Mouse (Mus musculus): ENCODE results near the gene Mbl1.

Gene Mbl1

GRCm38 (mm10) chr14:41151220-41151898, at the start of gene Mbl1:
Gene Mbl1 (plus strand): TSS chr14:41151458.
- DNase-seq (ENCODE audit: low read depth, low spot score) = no peak
- Histone ChIP-seq H3K27me3 (ENCODE audit: control insufficient read depth, insufficient read depth, low read length, poor library complexity, severe bottlenecking) (no peaks in the 10 kb centered on the region), H3K36me3 (ENCODE audit: control insufficient read depth, insufficient read depth, low read length, poor library complexity, severe bottlenecking) (no peaks in the 10 kb centered on the region)

- DNase-seq (ENCODE audit: low read depth, low spot score) = no peak
- Histone ChIP-seq H3K27me3 (ENCODE audit: control insufficient read depth, insufficient read depth, low read length, poor library complexity, severe bottlenecking) (no peaks in the 10 kb centered on the region), H3K36me3 (ENCODE audit: control insufficient read depth, insufficient read depth, low read length, poor library complexity, severe bottlenecking) (no peaks in the 10 kb centered on the region)
Observed at GRCm38 (mm10) chr14:41102269-41102668, 49.0 kb upstream of the Mbl1 start.

- no peak for DNase-seq (ENCODE audit: low read depth, low spot score)
- Histone ChIP-seq H3K27me3 (ENCODE audit: control insufficient read depth, insufficient read depth, low read length, poor library complexity, severe bottlenecking) (no peaks in the 10 kb centered on the region), H3K36me3 (ENCODE audit: control insufficient read depth, insufficient read depth, low read length, poor library complexity, severe bottlenecking) (no peaks in the 10 kb centered on the region)
Observed at GRCm38 (mm10) chr14:41104853-41105444, 46.3 kb upstream of the Mbl1 start, which contains the start of gene Mat1a. Gene Mat1a (plus strand): TSS chr14:41105035.

- no peak for DNase-seq (ENCODE audit: low read depth, low spot score)
- no peaks in the 10 kb centered on the region for H3K27me3 ChIP-seq (ENCODE audit: control insufficient read depth, insufficient read depth, low read length, poor library complexity, severe bottlenecking)
- no peaks in the 10 kb centered on the region for H3K36me3 ChIP-seq (ENCODE audit: control insufficient read depth, insufficient read depth, low read length, poor library complexity, severe bottlenecking)
Observed at GRCm38 (mm10) chr14:41111031-41111668, 40.1 kb upstream of the Mbl1 start.

GRCm38 (mm10) chr14:41112944-41113343, 38.3 kb upstream of the Mbl1 start:
- Histone ChIP-seq H3K36me3 (ENCODE audit: control insufficient read depth, insufficient read depth, low read length, poor library complexity, severe bottlenecking) (no peaks in the 10 kb centered on the region), H3K27me3 (ENCODE audit: control insufficient read depth, insufficient read depth, low read length, poor library complexity, severe bottlenecking) (no peaks in the 10 kb centered on the region)
- no peak for DNase-seq (ENCODE audit: low read depth, low spot score)

GRCm38 (mm10) chr14:41116271-41116670, 35.0 kb upstream of the Mbl1 start:
- no peak for DNase-seq (ENCODE audit: low read depth, low spot score)
- Histone ChIP-seq H3K27me3 (ENCODE audit: control insufficient read depth, insufficient read depth, low read length, poor library complexity, severe bottlenecking) (no peaks in the 10 kb centered on the region), H3K36me3 (ENCODE audit: control insufficient read depth, insufficient read depth, low read length, poor library complexity, severe bottlenecking) (no peaks in the 10 kb centered on the region)

GRCm38 (mm10) chr14:41124683-41125082, 26.6 kb upstream of the Mbl1 start:
- Histone ChIP-seq H3K36me3 (ENCODE audit: control insufficient read depth, insufficient read depth, low read length, poor library complexity, severe bottlenecking) (no peaks in the 10 kb centered on the region), H3K27me3 (ENCODE audit: control insufficient read depth, insufficient read depth, low read length, poor library complexity, severe bottlenecking) (no peaks in the 10 kb centered on the region)
- no peak for DNase-seq (ENCODE audit: low read depth, low spot score)

GRCm38 (mm10) chr14:41127997-41128396, 23.3 kb upstream of the Mbl1 start:
- DNase-seq (ENCODE audit: low read depth, low spot score) = no peak
- no peaks in the 10 kb centered on the region for H3K36me3 ChIP-seq (ENCODE audit: control insufficient read depth, insufficient read depth, low read length, poor library complexity, severe bottlenecking)

GRCm38 (mm10) chr14:41131540-41131939, 19.7 kb upstream of the Mbl1 start, which contains the start of gene Sftpa1:
Gene Sftpa1 (plus strand): TSS chr14:41131782.
- H3K27me3 ChIP-seq (ENCODE audit: control insufficient read depth, insufficient read depth, low read length, poor library complexity, severe bottlenecking) = no peaks in the 10 kb centered on the region
- no peaks in the 10 kb centered on the region for H3K36me3 ChIP-seq (ENCODE audit: control insufficient read depth, insufficient read depth, low read length, poor library complexity, severe bottlenecking)
- no peak for DNase-seq (ENCODE audit: low read depth, low spot score)

More at GRCm38 (mm10) chr14:41127997-41128396, 23.3 kb upstream of the Mbl1 start:
- H3K27me3 ChIP-seq (ENCODE audit: control insufficient read depth, insufficient read depth, low read length, poor library complexity, severe bottlenecking) = no peaks in the 10 kb centered on the region

GRCm38 (mm10) chr14:41137006-41137405, 14.3 kb upstream of the Mbl1 start:
- DNase-seq (ENCODE audit: low read depth, low spot score) = no peak
- no peaks in the 10 kb centered on the region for H3K36me3 ChIP-seq (ENCODE audit: control insufficient read depth, insufficient read depth, low read length, poor library complexity, severe bottlenecking)
- H3K27me3 ChIP-seq (ENCODE audit: control insufficient read depth, insufficient read depth, low read length, poor library complexity, severe bottlenecking) = no peaks in the 10 kb centered on the region

GRCm38 (mm10) chr14:41140686-41141085, 10.6 kb upstream of the Mbl1 start:
- Histone ChIP-seq H3K27me3 (ENCODE audit: control insufficient read depth, insufficient read depth, low read length, poor library complexity, severe bottlenecking) (no peaks in the 10 kb centered on the region), H3K36me3 (ENCODE audit: control insufficient read depth, insufficient read depth, low read length, poor library complexity, severe bottlenecking) (no peaks in the 10 kb centered on the region)

GRCm38 (mm10) chr14:41146035-41146434, 5.2 kb upstream of the Mbl1 start:
- H3K36me3 ChIP-seq (ENCODE audit: control insufficient read depth, insufficient read depth, low read length, poor library complexity, severe bottlenecking) = no peaks in the 10 kb centered on the region
- no peaks in the 10 kb centered on the region for H3K27me3 ChIP-seq (ENCODE audit: control insufficient read depth, insufficient read depth, low read length, poor library complexity, severe bottlenecking)
- DNase-seq (ENCODE audit: low read depth, low spot score) = no peak

More at GRCm38 (mm10) chr14:41140686-41141085, 10.6 kb upstream of the Mbl1 start:
- no peak for DNase-seq (ENCODE audit: low read depth, low spot score)

- DNase-seq (ENCODE audit: low read depth, low spot score) = no peak
- no peaks in the 10 kb centered on the region for H3K36me3 ChIP-seq (ENCODE audit: control insufficient read depth, insufficient read depth, low read length, poor library complexity, severe bottlenecking)
- H3K27me3 ChIP-seq (ENCODE audit: control insufficient read depth, insufficient read depth, low read length, poor library complexity, severe bottlenecking) = no peaks in the 10 kb centered on the region
Observed at GRCm38 (mm10) chr14:41146922-41147321, 4.3 kb upstream of the Mbl1 start.

GRCm38 (mm10) chr14:41147356-41147755, 3.9 kb upstream of the Mbl1 start:
- H3K36me3 ChIP-seq (ENCODE audit: control insufficient read depth, insufficient read depth, low read length, poor library complexity, severe bottlenecking) = no peaks in the 10 kb centered on the region
- H3K27me3 ChIP-seq (ENCODE audit: control insufficient read depth, insufficient read depth, low read length, poor library complexity, severe bottlenecking) = no peaks in the 10 kb centered on the region
- DNase-seq (ENCODE audit: low read depth, low spot score) = no peak

- Histone ChIP-seq H3K27me3 (ENCODE audit: control insufficient read depth, insufficient read depth, low read length, poor library complexity, severe bottlenecking) (no peaks in the 10 kb centered on the region), H3K36me3 (ENCODE audit: control insufficient read depth, insufficient read depth, low read length, poor library complexity, severe bottlenecking) (no peaks in the 10 kb centered on the region)
- DNase-seq (ENCODE audit: low read depth, low spot score) = no peak
Observed at GRCm38 (mm10) chr14:41160076-41160475, 8.8 kb downstream of the Mbl1 start.

Data from splenic B cell, adult 2 months (primary cell).